Mouse (Mus musculus) liver, embryonic 12.5 days (tissue): ENCODE data around the gene Acox2. TPM values are rescaled to one million over a fixed set of nuclear protein-coding genes. Genes with fewer than 3 reads are reported as not detected.

Source experiments
- ATAC-seq: fragments of 200-750 bp; cut with Nextera tagmentation; 2 replicates; pipeline ENCODE4 v1.8.0; 2017; ENCODE audit warnings: moderate number of reproducible peaks, mild to moderate bottlenecking, moderate library complexity
- H3K27ac ChIP-seq: fragments of 300-500 bp; sonication (generic); 2 replicates; pipeline ENCODE4 v1.5.1; 2016; ENCODE audit warnings: mild to moderate bottlenecking
- H3K27me3 ChIP-seq: fragments of 300-500 bp; sonication (generic); replicated peaks from 2 replicates; pipeline ENCODE4 v1.6.1; 2016; ENCODE audit warnings: mild to moderate bottlenecking, moderate library complexity
- H3K36me3 ChIP-seq: fragments of 300-500 bp; sonication (generic); 2 replicates; pipeline ENCODE4 v1.6.1; 2016; ENCODE audit warnings: mild to moderate bottlenecking, moderate library complexity
- H3K4me1 ChIP-seq: fragments of 300-500 bp; sonication (generic); 2 replicates; pipeline ENCODE4 v1.6.1; 2016
- H3K4me2 ChIP-seq: fragments of 300-500 bp; sonication (generic); 2 replicates; pipeline ENCODE4 v1.6.1; 2016; ENCODE audit warnings: mild to moderate bottlenecking, moderate library complexity
- H3K4me3 ChIP-seq: fragments of 300-500 bp; sonication (generic); 2 replicates; pipeline ENCODE4 v1.5.1; 2016; ENCODE audit warnings: mild to moderate bottlenecking, moderate library complexity
- H3K9ac ChIP-seq: fragments of 300-500 bp; sonication (generic); 2 replicates; pipeline ENCODE4 v1.6.1; 2016; ENCODE audit warnings: mild to moderate bottlenecking, moderate library complexity
- H3K9me3 ChIP-seq: fragments of 300-500 bp; sonication (generic); replicated peaks from 2 replicates; pipeline ENCODE4 v1.6.1; 2016; ENCODE audit warnings: mild to moderate bottlenecking, moderate library complexity
- WGBS: fragments of 180-500 bp; shearing (Covaris S2); methylation state at CpG from one replicate; pipeline ENCODE4 v1.1.7; 2016; ENCODE audit not compliant: insufficient replicate concordance; 5-methylcytosine and 5-hydroxymethylcytosine counted together
- polyA plus RNA-seq: library from polyadenylated mRNA; unstranded; fragments of >200 nt; fragmentation: Nextera tagmentation; extraction: Ambion mirVana; gene quantifications from 2 replicates; pipeline ENCODE4 v1.2.1, GENCODE M21; 2016

Acox2 gene
- polyA plus RNA-seq, 1 experiment from 2014 or later = 2.8 TPM

DNA sequence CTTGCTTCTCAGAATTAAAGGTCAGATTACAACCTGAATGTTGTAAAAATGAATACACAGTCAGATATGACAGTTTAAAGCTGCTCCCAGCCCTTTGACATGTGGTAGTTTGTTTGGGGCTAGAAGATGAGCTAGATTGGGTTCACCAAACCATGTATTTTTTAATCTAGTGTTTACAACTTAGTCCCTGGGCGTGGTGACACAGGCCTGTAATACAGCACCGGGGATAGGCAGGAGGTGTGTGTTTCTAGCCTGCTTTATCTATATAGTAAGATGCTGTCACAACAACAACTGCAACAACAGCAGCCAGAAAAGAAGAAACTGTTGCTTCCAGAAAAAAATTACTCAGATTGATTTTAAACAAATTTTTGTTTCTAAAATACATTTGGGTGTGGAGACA, 38.2 kb downstream of the Acox2 start:
- 36% methylated on average over 2 of the region's 2 CpGs for WGBS
- ATAC-seq = peak; percentile 72
- Histone ChIP-seq H3K4me1 (peaks cover 42% of the 10 kb centered on the region), H3K4me3 (no peak overlapping the region), H3K9ac (no peak overlapping the region), H3K27ac (peak overlapping the region; percentile 5; the same call in 1 of the 2 replicates), H3K9me3 (no peaks in the 10 kb centered on the region), H3K27me3 (no peaks in the 10 kb centered on the region), H3K36me3 (peaks cover 14% of the 10 kb centered on the region), H3K4me2 (no peak overlapping the region)

DNA sequence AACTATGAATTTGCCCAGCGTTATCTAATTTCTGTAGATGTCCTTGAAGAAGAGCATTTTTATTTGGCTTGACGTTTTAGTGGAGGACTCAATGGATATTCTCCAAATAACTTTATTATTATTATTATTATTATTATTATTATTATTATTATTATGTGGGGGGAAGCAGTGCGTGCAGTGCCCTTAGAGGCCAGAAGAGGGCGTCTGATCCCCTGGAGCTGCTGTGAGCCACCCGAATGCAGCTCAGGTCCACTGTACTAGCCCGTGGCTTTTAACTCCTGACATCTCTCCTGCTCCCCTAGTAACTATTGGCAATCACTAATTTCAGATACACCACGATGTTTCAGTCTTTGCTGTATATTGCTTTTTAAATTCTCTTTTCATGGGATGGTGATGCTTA, 38.8 kb downstream of the Acox2 start:
- Histone ChIP-seq H3K27me3 (no peaks in the 10 kb centered on the region), H3K4me1 (peaks cover 45% of the 10 kb centered on the region), H3K4me2 (no peak overlapping the region), H3K4me3 (no peak overlapping the region), H3K27ac (peak overlapping the region; percentile 5; the same call in 1 of the 2 replicates), H3K9ac (no peak overlapping the region), H3K36me3 (peaks cover 14% of the 10 kb centered on the region), H3K9me3 (no peaks in the 10 kb centered on the region)
- no peak for ATAC-seq
- 44% methylated on average over 7 of the region's 7 CpGs for WGBS

DNA sequence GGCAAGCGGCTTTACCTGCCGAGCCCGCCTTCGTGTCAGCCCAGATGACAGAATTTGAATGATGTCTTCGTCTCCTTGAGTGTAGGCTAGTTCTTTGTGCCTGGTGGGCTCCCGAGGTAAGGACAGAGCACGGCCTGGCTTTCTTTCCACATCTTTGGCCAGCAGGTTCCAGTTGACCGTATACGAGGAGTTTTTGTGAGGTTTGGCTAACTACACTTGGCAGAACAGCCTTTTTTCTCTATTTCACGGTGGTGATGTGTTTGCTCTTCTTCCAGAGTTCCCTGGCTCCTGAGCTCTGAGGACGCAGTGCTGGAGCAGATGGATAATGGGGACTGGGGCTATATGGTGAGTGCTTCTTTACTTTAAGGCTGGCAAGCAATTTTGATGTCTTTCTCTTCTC, 39.3 kb downstream of the Acox2 start:
- Histone ChIP-seq H3K9ac (no peak overlapping the region), H3K36me3 (peaks cover 14% of the 10 kb centered on the region), H3K9me3 (no peaks in the 10 kb centered on the region), H3K4me3 (no peak overlapping the region), H3K4me1 (peaks cover 46% of the 10 kb centered on the region), H3K27ac (no peak overlapping the region), H3K4me2 (no peak overlapping the region), H3K27me3 (no peaks in the 10 kb centered on the region)
- WGBS = 84% methylated on average over 11 of the region's 11 CpGs
- ATAC-seq = no peak

DNA sequence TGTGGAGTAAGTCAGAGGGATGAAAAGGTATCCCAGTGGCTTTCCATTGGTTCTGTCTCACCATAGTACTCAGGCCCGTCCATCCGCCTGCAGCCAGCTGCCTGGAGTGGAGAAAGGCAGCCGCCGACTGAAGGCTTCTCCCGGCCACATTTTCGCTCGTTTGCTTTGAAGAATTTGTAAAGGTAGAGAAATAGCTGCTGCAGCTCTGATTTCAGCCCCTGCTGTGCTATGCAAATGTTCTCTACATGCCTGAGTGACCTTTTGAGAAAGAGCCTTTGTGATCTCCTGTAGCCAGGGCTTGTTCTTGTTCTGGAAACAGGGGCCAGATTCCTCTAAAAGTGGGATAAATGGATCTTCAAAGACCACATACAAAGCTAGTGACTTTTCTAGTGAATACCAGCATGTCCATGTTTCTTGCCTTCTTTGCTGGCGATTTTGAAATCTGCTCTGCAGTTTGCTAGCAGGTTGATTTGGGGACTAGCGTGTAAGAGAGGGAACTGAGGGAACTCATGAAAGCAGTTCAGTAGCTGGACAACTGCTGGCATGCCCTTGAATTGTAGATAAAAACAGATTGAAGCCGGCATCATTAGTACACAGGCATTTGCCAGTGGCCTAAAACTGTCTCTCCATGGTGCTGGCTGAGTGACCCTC, 40.3 kb downstream of the Acox2 start:
- WGBS = 64% methylated on average over 10 of the region's 10 CpGs
- Histone ChIP-seq H3K4me1 (peaks cover 39% of the 10 kb centered on the region), H3K4me3 (no peak overlapping the region), H3K27me3 (no peaks in the 10 kb centered on the region), H3K9ac (no peak overlapping the region), H3K9me3 (no peaks in the 10 kb centered on the region), H3K4me2 (no peak overlapping the region), H3K36me3 (peaks cover 14% of the 10 kb centered on the region), H3K27ac (no peak overlapping the region)
- ATAC-seq = no peak

DNA sequence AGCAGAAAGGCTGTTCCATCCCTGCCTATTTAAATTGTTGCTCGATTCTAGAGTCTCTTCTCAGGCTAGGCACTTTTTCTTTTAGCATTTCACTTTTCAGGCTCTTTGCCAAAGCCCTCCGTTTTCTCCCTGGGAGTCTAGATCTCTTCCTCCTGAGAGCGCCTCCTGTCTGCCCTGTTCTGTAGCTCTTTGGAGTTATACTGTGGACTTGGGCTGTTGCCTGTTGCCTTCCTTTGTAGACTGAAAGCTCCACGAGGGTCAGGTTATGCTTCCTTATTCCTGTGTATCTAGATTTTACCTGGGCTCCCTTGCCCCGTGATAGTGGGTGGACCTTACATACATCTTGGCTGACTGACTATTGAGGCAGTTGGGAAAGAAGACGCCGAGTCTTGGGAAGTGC, 40.9 kb downstream of the Acox2 start:
- Histone ChIP-seq H3K27me3 (no peaks in the 10 kb centered on the region), H3K9me3 (no peaks in the 10 kb centered on the region), H3K9ac (no peak overlapping the region), H3K36me3 (peaks cover 14% of the 10 kb centered on the region), H3K4me3 (no peak overlapping the region), H3K27ac (no peak overlapping the region), H3K4me2 (no peak overlapping the region), H3K4me1 (peaks cover 37% of the 10 kb centered on the region)
- no peak for ATAC-seq
- WGBS = 68% methylated on average over 7 of the region's 7 CpGs

DNA sequence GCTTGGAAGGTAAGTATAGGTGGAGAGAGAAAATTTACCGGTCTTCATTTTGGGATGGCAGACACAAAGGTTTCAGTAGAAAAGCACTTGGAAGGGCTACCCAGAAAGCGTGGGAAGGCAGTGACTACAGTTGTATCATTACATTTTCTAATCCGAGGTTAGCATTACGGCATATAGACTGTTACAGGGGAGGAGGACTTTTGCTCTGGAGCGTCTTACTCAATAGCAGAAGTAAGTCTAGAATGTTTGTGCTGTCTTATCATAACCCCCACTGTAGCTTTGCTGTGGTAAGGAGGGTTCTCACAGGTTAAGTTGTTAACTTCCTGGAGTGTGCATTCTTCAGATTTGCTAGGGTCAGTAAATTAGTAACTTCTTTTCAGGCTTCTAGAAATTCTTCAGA, 43.1 kb downstream of the Acox2 start:
- WGBS = 40% methylated on average over 5 of the region's 5 CpGs
- H3K27ac ChIP-seq = no peak overlapping the region
- no peaks in the 10 kb centered on the region for H3K36me3 ChIP-seq
- no peaks in the 10 kb centered on the region for H3K9me3 ChIP-seq
- no peak overlapping the region for H3K9ac ChIP-seq
- H3K4me3 ChIP-seq = peak overlapping the region; percentile 83; the same call in 1 of the 2 replicates
- H3K4me1 ChIP-seq = peaks cover 28% of the 10 kb centered on the region
- H3K4me2 ChIP-seq = peak overlapping the region; percentile 79
- ATAC-seq = no peak
- no peaks in the 10 kb centered on the region for H3K27me3 ChIP-seq

DNA sequence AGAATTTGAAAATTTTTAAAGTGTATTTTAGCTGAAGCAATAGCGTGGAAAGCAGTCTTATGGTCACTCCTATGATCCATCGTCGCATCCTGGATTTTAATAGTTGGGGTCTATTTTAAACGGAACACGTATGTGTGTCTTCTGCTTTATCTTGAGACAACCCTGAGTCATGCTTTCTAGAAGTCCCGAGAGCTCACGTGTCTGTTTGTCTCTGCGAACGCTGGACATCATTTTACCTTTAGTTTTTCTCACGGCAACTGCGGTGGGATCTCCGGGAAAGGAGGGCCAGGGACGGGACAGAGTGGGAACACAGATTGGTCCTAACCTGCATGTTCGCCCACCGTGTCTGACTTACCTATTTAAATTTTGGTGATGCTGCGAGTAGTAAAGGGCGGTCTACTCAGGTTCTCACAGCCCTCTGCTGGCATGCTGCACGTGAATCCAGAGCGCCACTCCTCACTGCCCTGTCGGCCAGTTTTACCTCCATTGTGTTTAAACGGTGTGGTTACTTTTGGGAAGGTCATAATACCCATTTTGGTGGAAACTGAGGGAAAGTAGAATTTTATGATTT, 43.9 kb downstream of the Acox2 start:
- Histone ChIP-seq H3K4me2 (peak overlapping the region; percentile 79), H3K9ac (peak overlapping the region; percentile 90), H3K27ac (no peak overlapping the region), H3K4me3 (peak overlapping the region; percentile 83), H3K27me3 (no peaks in the 10 kb centered on the region), H3K9me3 (no peaks in the 10 kb centered on the region), H3K4me1 (peaks cover 21% of the 10 kb centered on the region), H3K36me3 (no peaks in the 10 kb centered on the region)
- ATAC-seq = no peak
- 16% methylated on average over 21 of the region's 21 CpGs for WGBS

DNA sequence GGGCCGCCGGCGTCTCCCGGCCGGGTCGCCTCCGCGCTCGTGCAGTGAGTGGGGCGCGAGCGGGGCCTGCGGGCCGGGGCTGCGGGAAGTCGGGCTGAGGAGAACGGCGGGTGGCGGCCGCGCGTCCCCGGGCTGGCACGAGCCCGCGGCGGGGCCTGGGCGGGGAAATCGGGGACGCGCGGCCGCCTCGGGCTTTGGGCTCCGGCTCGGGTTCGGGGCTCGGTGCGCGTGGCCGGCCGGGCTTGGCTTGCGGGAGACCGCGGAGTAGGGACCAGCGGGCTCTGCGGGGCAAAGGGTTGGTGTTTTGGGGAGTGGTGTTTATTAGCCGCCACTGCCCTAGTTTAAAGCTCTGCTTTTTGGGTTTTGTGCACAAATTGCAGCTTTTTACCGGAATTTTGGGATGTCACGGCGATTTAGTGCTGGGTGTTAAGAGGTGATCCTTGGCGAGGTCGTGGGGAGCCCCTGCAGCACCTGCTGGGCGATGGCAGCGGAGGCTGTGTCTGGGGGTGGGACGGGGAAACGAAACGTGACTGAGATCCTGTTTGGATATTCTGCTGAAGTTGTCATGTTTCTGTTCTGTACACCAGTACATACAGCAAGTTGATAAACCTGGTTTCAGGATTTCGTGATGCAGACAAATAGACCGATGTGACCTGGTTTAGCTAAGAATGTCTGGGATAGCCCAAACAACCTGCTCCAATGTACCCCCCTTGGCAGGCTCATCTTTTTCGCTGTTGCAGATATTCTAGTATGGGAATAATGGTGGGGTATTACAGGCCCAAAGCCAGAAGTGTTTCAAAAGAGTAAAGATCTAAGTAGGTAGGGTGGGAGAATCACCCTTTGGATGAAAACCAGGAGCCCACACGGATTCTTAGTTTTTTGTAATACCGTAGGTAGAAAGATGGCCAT, 44.6 kb downstream of the Acox2 start:
- 2% methylated on average over 45 of the region's 63 CpGs for WGBS

DNA sequence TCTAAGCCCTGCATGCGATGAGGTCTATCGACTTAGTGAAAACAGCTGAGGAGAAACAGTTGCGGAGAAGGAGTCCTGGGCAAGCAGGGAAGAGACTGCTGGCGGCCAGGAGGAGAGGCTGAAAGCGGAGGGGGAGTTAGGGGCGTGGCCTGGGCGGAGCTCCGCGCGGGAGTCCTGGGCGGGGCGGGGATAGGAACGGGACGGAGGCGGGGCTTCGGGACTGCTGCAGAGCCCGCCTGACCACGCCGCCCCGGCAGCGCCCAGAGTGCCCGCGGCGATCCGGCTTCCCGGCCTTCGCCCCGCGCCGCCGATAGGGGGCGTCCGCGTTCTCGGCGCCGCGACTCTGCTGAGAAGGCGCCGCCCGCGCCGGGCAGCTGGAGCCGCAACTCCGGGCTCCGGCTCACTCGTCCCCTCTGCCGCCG, 45.3 kb downstream of the Acox2 start, which contains the start of gene Kctd6:
Gene Kctd6 (plus strand): TSS at position 338 of the 422 bp plus-strand sequence.
- WGBS = under 1% methylated on average over 41 of the region's 49 CpGs
- Histone ChIP-seq H3K27me3 (no peaks in the 10 kb centered on the region), H3K9ac (peak within 1 kb of the TSS; percentile 90), H3K9me3 (no peaks in the 10 kb centered on the region), H3K36me3 (no peaks in the 10 kb centered on the region), H3K27ac (peak within 1 kb of the TSS; percentile 90), H3K4me3 (peak within 1 kb of the TSS; percentile 83), H3K4me1 (peaks cover 21% of the 10 kb centered on the region), H3K4me2 (peak within 1 kb of the TSS; percentile 79)
- ATAC-seq = peak; percentile 96

More for the DNA sequence above, 44.6 kb downstream of the Acox2 start:
- peak overlapping the region; percentile 90 for H3K9ac ChIP-seq
- no peaks in the 10 kb centered on the region for H3K9me3 ChIP-seq
- ATAC-seq = peak; percentile 76
- peak overlapping the region; percentile 90 for H3K27ac ChIP-seq
- H3K4me3 ChIP-seq = peak overlapping the region; percentile 83
- H3K4me1 ChIP-seq = peaks cover 21% of the 10 kb centered on the region
- no peaks in the 10 kb centered on the region for H3K36me3 ChIP-seq
- peak overlapping the region; percentile 79 for H3K4me2 ChIP-seq
- H3K27me3 ChIP-seq = no peaks in the 10 kb centered on the region

DNA sequence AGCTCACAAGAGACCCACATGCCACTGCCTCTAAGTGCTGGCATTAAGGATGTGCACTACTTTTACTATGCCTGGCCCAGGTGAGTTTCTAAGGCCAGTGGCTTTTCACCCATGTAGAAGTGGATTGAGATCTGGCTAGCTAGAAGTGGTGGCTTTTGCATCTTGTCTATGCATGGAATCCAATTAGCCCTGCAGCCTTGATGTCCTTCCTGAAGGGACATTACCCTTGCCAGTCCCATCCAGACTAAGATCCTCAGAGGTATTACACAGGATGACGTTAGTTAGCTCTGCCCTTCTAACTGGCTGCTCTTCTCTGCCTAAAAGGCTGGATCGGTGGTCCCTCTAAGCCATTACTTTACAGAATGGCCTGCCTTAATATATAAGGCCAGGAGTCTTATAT, 46.2 kb downstream of the Acox2 start:
- Histone ChIP-seq H3K27ac (no peak overlapping the region), H3K4me1 (peaks cover 21% of the 10 kb centered on the region), H3K9me3 (no peaks in the 10 kb centered on the region), H3K4me2 (no peak overlapping the region), H3K4me3 (no peak overlapping the region), H3K27me3 (no peaks in the 10 kb centered on the region), H3K9ac (no peak overlapping the region), H3K36me3 (no peaks in the 10 kb centered on the region)
- WGBS = 72% methylated on average over 2 of the region's 2 CpGs
- no peak for ATAC-seq

DNA sequence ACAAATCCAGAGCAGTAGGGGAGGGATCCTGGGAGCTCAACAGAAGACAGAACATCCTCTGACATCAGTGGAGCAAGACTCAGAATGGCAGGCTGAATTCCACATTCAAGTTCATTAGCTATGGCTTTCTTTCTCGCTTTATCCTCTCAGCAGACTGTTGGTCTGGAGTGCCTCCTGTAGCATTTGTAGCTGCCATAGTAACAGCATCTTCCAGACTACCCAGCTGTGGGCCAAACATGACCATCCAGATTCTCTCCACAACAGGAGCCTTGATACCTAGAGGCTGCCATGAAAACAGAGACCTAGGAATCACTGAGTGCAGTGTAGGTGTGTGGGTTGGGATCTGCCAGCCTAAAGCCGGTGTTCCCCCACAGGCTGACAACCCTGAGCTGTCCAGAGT, 49.3 kb downstream of the Acox2 start:
- peaks cover 7% of the 10 kb centered on the region for H3K4me1 ChIP-seq
- H3K27ac ChIP-seq = no peak overlapping the region
- H3K9ac ChIP-seq = no peak overlapping the region
- no peaks in the 10 kb centered on the region for H3K9me3 ChIP-seq
- no peak for ATAC-seq
- H3K27me3 ChIP-seq = peaks cover 8% of the 10 kb centered on the region; the same call in 1 of the 2 replicates
- WGBS = 72% methylated on average over 2 of the region's 2 CpGs
- no peak overlapping the region for H3K4me2 ChIP-seq
- H3K36me3 ChIP-seq = no peaks in the 10 kb centered on the region
- no peak overlapping the region for H3K4me3 ChIP-seq

DNA sequence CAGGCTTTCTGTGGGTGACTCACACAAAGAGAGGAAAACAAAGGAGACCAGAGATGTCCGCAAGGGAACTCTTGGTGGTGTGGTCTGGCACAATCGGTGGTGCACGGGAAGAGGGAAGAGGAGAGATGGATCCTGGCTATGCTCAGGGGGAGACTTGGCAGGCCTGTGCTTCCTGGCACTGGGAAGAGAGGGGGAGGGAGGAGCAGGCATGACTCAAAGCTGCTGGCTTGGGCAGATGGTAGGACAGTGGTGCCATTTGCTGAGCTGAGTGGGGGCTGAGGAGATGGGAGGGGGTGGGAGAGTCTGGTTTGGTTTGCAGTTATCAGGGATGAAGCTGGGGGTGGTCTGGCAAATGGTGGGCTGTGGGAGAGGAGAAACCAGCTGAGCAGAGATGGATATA, 50.3 kb downstream of the Acox2 start:
- peaks cover 4% of the 10 kb centered on the region for H3K4me1 ChIP-seq
- no peak overlapping the region for H3K4me3 ChIP-seq
- H3K4me2 ChIP-seq = no peak overlapping the region
- no peak for ATAC-seq
- no peaks in the 10 kb centered on the region for H3K36me3 ChIP-seq
- 53% methylated on average over 3 of the region's 3 CpGs for whole genome bisulfite sequencing
- no peaks in the 10 kb centered on the region for H3K9me3 ChIP-seq
- no peak overlapping the region for H3K9ac ChIP-seq
- H3K27ac ChIP-seq = no peak overlapping the region
- peaks cover 8% of the 10 kb centered on the region; the same call in 1 of the 2 replicates for H3K27me3 ChIP-seq
